Mouse (Mus musculus): ENCODE measurements around the gene Pgap2. TPM values are rescaled to one million over a fixed set of nuclear protein-coding genes. Genes with fewer than 3 reads are reported as not detected.
A peak's percentile ranks its signal among the peaks of the same experiment; 100 is the strongest.
"Not testable (repeated sequence)": the region's sequence is repeated elsewhere in the genome, so short reads cannot be mapped to it uniquely, and the experiment has no call there.

Gene Pgap2
- total RNA-seq, 2 experiments from 2014 or later: 57.5 to 79.5 TPM

DNA sequence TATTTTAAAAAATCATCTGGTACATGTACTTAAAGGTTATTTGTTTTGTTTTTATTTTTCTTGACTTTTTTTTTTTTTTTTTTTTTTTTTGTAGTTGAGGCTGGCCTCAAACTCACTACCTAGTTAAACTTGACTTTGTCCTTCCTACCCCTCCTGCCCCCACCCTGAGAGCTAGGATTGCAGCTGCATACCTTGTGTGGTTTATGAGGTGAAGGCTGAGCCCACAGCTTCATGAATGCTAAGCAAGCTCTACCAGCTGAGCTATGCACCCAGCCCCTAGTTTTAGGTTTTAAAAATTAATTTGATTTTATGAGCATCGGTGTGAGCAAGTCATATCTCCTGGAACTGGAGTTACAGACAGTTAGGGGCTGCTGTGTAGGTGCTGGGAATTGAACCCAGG is 50.5 kb downstream of the Pgap2 start:
- no peak for DNase-seq (ENCODE audit: low spot score in 2 of 2)

DNA sequence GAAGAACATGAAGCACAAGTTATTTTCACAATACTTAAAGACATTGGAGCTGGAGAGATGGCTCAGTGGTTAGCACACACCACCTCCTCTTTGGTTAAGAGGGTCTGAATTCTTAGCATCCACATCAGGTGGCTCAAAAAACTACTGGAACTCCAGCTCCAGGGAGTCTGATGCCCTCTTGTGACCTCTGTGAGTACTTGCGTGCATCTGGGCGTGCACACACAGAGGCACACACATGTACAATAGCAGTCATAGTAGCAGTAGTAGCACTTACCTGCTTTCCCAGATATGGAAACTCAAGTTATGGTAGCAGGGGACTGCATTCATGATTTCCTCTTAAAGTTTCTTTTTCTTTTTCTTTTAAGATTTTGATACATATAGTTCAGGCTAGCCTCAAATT is 53.0 kb downstream of the Pgap2 start:
- DNase-seq (ENCODE audit: low spot score in 2 of 2): no peak

DNA sequence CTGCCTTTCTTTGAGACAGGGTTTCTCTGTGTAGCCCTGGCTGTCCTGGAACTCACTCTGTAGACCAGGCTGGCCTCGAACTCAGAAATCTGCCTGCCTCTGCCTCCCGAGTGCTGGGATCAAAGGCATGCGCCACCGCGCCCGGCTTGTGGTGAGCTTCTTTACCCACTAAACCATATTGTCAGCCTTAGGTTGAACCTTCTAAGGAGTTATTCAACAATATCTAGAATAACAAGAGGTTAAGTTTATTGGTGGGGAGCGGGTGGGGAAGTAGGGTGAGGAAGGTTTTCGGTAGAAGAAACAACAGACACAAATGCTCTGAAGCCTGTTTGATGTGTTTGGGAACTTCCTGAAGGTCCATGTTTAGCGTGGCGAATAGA is 56.0 kb downstream of the Pgap2 start:
- DNase-seq (ENCODE audit: low spot score in 2 of 2): not testable (repeated sequence)

DNA sequence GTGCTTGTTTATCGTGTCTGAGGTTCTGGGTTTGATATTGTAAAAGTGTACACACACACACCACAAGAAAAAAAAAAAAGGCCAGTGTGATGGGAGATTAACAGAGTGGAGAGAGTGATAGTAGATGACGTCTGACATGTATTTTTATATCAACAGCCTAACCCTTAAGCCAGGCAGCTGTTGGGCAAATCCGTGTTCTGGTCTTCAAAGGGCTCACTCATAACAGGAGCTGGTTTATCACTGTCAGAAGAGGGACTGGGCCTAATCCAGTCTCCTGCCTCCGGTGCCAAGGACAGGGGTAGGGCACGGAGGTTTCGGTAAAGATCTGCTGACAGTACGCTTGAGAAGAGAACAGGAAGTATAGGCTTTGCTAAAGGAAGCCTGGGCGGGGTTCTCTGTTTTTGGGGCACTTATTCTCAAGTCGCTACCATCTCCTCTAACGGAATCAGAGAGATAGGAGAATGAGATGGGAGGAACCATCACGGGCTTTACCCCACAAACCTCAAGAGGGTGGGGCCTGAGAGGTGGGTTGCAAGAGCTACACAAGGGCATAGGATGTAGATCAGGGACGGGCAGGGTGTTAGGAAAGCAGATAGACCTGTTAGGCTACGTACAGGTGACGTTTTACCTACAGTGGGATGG is 56.5 kb downstream of the Pgap2 start:
- DNase-seq (ENCODE audit: low spot score in 2 of 2): no peak

DNA sequence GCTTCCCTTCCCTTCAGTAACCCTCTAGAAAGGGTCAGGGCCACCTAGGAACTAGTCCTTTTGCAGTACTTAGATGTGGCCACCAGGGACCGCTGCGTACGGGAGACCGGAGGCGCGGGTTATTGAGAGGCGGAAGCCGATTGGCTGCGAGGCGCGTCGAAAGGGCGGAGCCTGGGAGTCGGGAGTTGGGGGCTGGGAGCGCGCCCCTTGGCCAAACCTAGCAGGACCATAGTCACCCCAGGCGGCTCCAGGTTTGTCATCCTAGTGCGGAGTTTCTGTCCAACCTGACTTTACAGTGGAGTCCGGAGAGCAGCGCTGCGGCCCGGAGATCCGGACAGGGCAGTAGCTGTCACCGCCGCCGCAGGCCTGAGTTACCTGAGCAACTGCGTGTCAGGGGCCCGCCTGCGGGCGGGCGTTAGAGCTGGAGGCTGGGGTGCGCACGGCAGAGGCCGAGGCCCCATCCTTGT is 57.1 kb downstream of the Pgap2 start:
- peak; percentile 95 for DNase-seq (ENCODE audit: low spot score in 2 of 2)

DNA sequence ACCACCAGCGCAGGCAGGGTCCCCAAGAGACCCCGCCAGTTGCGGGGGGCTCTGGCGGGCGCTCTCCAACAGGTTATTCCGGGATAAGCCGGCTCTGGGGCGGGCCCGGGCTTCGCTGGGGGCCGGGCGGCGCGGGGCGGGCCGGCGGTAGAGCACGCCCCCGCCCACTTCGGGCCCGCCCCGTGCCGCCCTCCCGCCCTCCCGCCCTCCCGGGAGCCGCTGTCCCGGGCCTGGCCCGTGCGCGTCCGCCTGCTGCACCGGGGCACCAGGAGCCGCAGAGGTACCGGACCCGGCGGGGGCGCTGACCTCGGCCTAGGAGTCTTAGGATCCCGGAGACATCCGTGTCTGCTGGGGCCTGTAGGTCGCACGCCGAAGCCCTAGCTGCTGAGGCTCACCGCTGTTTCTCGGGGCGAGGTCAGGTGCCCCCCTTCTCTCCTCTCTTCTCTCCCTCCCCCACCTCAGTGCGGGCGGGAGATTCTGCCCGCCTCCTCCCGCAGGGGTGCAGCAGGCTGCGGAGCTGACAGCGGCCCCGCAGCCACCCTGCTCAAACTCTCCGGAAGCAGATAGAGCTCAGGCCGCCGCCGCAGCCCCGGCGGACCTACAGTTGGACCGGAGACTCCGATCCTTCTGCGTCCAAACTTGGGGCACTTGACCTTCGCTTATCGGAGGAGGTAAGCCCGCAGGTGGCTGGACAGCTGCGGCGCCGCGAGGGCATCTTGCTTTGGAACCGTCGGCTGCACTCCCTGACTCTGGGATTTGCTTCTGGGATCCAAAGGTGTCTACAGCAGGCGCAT is 57.8 kb downstream of the Pgap2 start, which contains the start of gene Stim1:
Stim1 (plus strand) TSS at position 206 of the 794 bp plus-strand sequence.
- DNase-seq (ENCODE audit: low spot score in 2 of 2): peak in 1 of 2 experiments; percentile 73

DNA sequence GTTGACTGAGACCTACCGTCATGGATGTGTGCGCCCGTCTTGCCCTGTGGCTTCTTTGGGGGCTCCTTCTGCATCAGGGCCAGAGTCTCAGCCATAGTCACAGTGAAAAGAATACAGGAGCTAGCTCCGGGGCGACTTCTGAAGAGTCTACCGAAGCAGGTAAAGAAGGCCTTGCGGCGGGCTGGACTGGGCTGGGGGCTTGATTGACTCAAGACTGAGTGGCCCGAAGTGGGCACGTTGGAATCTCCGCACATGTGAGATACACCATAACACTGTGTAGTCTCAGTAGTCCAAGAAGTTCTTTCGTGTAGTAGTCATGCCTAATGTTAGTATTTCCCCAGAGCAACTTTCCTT is 58.4 kb downstream of the Pgap2 start:
- no peak for DNase-seq (ENCODE audit: low spot score in 2 of 2)

DNA sequence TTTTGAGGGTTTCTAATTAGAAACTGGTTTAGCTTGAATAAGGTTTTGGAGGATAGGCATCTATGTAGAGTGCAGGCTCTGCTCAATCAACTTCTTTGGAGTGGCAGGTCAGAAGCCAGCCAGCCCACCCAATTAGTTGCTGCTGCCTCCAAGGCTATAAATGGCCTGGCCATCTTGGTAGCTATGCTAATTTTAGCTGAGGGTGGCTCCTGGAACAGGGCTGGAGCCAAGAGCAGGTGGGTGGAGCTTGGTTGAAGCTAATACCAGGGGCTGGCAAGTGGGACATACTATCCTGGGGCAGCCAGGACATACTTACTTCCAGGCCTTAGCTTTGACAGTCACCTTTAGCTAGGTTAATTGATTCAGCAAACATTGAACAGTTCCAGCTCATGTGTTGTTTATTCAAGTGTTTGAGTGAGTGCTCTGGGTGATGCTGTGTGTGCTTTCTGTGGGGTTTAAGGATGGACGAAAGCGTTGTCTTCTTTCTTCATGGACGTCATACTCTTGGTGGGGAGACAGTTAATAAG is 62.5 kb downstream of the Pgap2 start:
- no peak for DNase-seq (ENCODE audit: low spot score in 2 of 2)

DNA sequence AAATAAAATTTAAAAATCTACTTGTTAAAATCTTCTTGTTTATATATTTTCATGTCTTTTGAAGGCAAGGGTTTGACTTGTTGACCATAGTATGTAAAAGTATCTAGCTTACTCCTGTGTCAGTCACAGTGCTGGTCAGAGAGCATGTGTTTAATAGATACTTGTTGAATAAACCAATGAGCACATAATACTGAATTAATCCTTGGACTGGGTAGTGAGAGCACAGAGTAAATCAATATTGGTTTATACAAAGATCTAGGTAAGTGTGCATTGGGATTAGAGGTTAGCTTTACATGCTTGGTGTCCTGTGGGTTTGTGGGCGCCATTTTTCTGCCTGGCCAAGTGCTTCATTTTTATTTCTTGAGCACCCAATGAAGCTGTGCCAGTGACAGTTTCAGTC is 71.4 kb downstream of the Pgap2 start:
- no peak for DNase-seq (ENCODE audit: low spot score in 2 of 2)

DNA sequence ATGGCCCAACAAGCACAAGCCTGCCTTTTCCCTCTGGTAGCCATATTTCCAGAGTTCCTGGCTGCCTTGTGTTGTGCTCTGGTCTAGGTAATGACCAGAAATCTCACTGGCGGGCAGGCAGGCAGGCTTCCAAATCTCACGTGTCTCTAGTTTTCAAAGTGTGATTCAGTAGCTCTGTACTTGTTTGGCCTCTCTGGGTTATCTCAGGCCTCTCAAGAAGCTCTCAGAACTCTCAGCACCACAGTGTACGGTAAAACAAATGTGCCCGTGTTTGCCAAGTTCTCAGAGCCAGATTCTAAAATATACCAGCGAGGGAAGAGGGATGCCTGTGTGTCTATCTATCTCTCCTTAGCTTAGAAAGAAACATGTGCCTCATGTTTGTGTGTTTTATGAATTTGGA is 72.3 kb downstream of the Pgap2 start:
- DNase-seq (ENCODE audit: low spot score in 2 of 2): no peak

Other genes with a start within 250 kb of the Pgap2 start
- gene Il18bp, start 191.5 kb upstream of the Pgap2 start, total RNA-seq (2021): 10 to 100 TPM in 1 of 2 experiments, 1 to 10 TPM in 1; 8.4 to 12.5 TPM
- gene Rnf121, start 144.7 kb upstream of the Pgap2 start, total RNA-seq (2021): 10 to 100 TPM; 38.5 to 38.7 TPM
- 10 to 100 TPM; 11.6 to 12.6 TPM for gene Xndc1, start 144.7 kb upstream of the Pgap2 start, total RNA-seq (2021)
- gene Xntrpc, start 144.5 kb upstream of the Pgap2 start, total RNA-seq (2021): under 1 TPM; 0.89 to 0.99 TPM
- not detected for gene Trpc2, start 127.1 kb upstream of the Pgap2 start, total RNA-seq (2021)
- gene Art1, start 108.5 kb upstream of the Pgap2 start, total RNA-seq (2021): under 1 TPM in 1 of 2 experiments, not detected in 1; 0.29 TPM
- gene Art5, start 100.7 kb upstream of the Pgap2 start, total RNA-seq (2021): not detected
- gene Chrna10, start 93.4 kb upstream of the Pgap2 start, total RNA-seq (2021): not detected
- gene Nup98, start within 50 bp of the Pgap2 start, total RNA-seq (2021): 10 to 100 TPM; 72.5 to 80.1 TPM
- 10 to 100 TPM; 43.5 to 55.7 TPM for gene Rhog, start 45.8 kb downstream of the Pgap2 start, total RNA-seq (2021)
- 10 to 100 TPM; 74.0 to 77.1 TPM for gene Stim1, start 57.6 kb downstream of the Pgap2 start, total RNA-seq (2021)
- gene Rrm1, start 231.5 kb downstream of the Pgap2 start, total RNA-seq (2021): 10 to 100 TPM; 13.9 to 15.4 TPM